Mouse (Mus musculus) myocyte (in vitro differentiated cells): Measurements from ENCODE around the gene Klk6. TPM values are rescaled to one million over a fixed set of nuclear protein-coding genes. Genes with fewer than 3 reads are reported as not detected.

Experiments used
- H3K27me3 ChIP-seq: one replicate; pipeline ENCODE4 v1.6.1; 2011; ENCODE audit not compliant: control insufficient read depth, insufficient read depth, insufficient read length
- H3K36me3 ChIP-seq: one replicate; pipeline ENCODE4 v1.6.1; 2011; ENCODE audit not compliant: control insufficient read depth, insufficient read depth
- H3K4me2 ChIP-seq: one replicate; pipeline ENCODE4 v1.6.1; 2011; ENCODE audit warnings: low read depth, control low read depth
- H3K4me3 ChIP-seq: one replicate; pipeline ENCODE4 v1.5.1; 2011; ENCODE audit warnings: mild to moderate bottlenecking, control low read depth, moderate library complexity
- H3K79me2 ChIP-seq: one replicate; pipeline ENCODE4 v1.6.1; 2011; ENCODE audit not compliant: control insufficient read depth, insufficient read depth
- H3ac ChIP-seq: one replicate; pipeline ENCODE4 v1.6.1; 2011; ENCODE audit not compliant: control insufficient read depth, insufficient read length
- CEBPB ChIP-seq: IDR thresholded peaks from 2 replicates; pipeline ENCODE4 v1.6.1; 2011; ENCODE audit warnings: mild to moderate bottlenecking, moderate library complexity; ENCODE audit not compliant: poor library complexity, insufficient read depth, severe bottlenecking
- E2F4 ChIP-seq: IDR thresholded peaks from one replicate; pipeline ENCODE4 v1.6.1; 2011; ENCODE audit warnings: mild to moderate bottlenecking, control low read depth, moderate library complexity; ENCODE audit not compliant: insufficient read depth
- MAX ChIP-seq: IDR thresholded peaks from one replicate; pipeline ENCODE4 v1.6.1; 2011; ENCODE audit warnings: low read depth, mild to moderate bottlenecking, control low read depth
- MYOD1 ChIP-seq, 3 experiments: IDR thresholded peaks; one replicate each; pipeline ENCODE4 v1.6.1; 2011; ENCODE audit warnings: control low read depth in 2 of 3, low read depth in 2 of 3, mild to moderate bottlenecking in 2 of 3, moderate library complexity in 1 of 3; ENCODE audit not compliant: insufficient read length in 2 of 3, control insufficient read depth in 1 of 3
- MYOG ChIP-seq, 3 experiments: IDR thresholded peaks; one replicate each; pipeline ENCODE4 v1.6.1; 2011; ENCODE audit warnings: control low read depth in 2 of 3, low read depth in 2 of 3, mild to moderate bottlenecking in 2 of 3; ENCODE audit not compliant: insufficient read length in 2 of 3, control insufficient read depth in 1 of 3, insufficient read depth in 1 of 3
- POLR2A ChIP-seq: IDR thresholded peaks from one replicate; pipeline ENCODE4 v1.6.1; 2011; ENCODE audit warnings: low read depth, mild to moderate bottlenecking, control low read depth, moderate library complexity; ENCODE audit not compliant: insufficient read length
- POLR2AphosphoS2 ChIP-seq: IDR thresholded peaks from one replicate; pipeline ENCODE4 v1.6.1; 2011; ENCODE audit warnings: low read depth, control low read depth; ENCODE audit not compliant: insufficient read length
- REST ChIP-seq: IDR thresholded peaks from one replicate; pipeline ENCODE4 v1.6.1; 2011; ENCODE audit warnings: mild to moderate bottlenecking, control low read depth, moderate library complexity; ENCODE audit not compliant: insufficient read depth, insufficient read length
- SRF ChIP-seq: IDR thresholded peaks from one replicate; pipeline ENCODE4 v1.6.1; 2011; ENCODE audit warnings: low read depth; ENCODE audit not compliant: control insufficient read depth, insufficient read length
- TCF12 ChIP-seq: IDR thresholded peaks from one replicate; pipeline ENCODE4 v1.6.1; 2011; ENCODE audit warnings: mild to moderate bottlenecking, control low read depth; ENCODE audit not compliant: poor library complexity, insufficient read depth, severe bottlenecking
- TCF3 ChIP-seq: IDR thresholded peaks from one replicate; pipeline ENCODE4 v1.6.1; 2011; ENCODE audit warnings: low read depth, control low read depth; ENCODE audit not compliant: insufficient read length
- USF1 ChIP-seq: IDR thresholded peaks from one replicate; pipeline ENCODE4 v1.6.1; 2011; ENCODE audit warnings: low read depth, mild to moderate bottlenecking, control low read depth, moderate library complexity
- polyA plus RNA-seq: library from polyadenylated mRNA; unstranded; fragments of >200 nt; fragmentation: generic; extraction: Trizol; gene quantifications from one replicate; pipeline ENCODE4 v1.2.1, GENCODE M21; 2012; ENCODE audit warnings: missing spikeins

Klk6 gene
- polyA plus RNA-seq, 1 experiment = not detected

DNA sequence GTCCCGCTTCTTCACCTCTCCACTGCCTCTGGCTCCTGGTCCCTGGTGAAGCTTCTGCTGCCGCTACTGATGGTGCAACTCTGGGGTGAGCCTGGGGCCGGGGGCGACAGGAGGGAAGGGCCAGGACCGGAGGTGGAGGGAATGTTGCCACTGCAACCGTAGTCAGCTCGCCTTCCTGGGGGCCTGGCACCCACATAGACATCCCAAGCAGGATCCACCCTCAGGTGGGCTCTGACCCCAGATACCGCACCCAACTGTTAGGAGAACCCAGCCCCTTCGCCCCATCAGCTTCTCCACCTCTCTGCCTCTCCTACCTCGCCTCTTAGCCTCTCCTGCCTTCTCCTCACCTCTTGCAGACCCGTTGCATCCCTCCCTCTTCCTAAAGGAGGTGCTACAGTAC lies 42.8 kb upstream of the Klk6 start:
- no peak overlapping the region for H3K4me2 ChIP-seq

GRCm38 (mm10) chr7:43782275-43783265 lies 41.7 kb upstream of the Klk6 start:
- TF ChIP-seq TCF12 = no peak
- no peaks in the 10 kb centered on the region for H3K36me3 ChIP-seq
- H3K79me2 ChIP-seq = no peaks in the 10 kb centered on the region
- H3K27me3 ChIP-seq = no peaks in the 10 kb centered on the region
- peak overlapping the region; percentile 53 for H3K4me2 ChIP-seq
- no peak overlapping the region for H3ac ChIP-seq
- H3K4me3 ChIP-seq = no peak overlapping the region

More for the DNA sequence above, 42.8 kb upstream of the Klk6 start:
- Histone ChIP-seq H3K36me3 (no peaks in the 10 kb centered on the region), H3K27me3 (no peaks in the 10 kb centered on the region), H3K79me2 (no peaks in the 10 kb centered on the region), H3K4me3 (no peak overlapping the region), H3ac (no peak overlapping the region)
- no peak for TF ChIP-seq MYOG (IDR thresholded peaks at IDR 0.05; ENCODE audit: control insufficient read depth in 1 of 3, insufficient read depth in 1 of 3, insufficient read length in 2 of 3, low read depth in 2 of 3)
- TF ChIP-seq POLR2A = no peak
- TF ChIP-seq MAX = no peak
- TF ChIP-seq E2F4 = no peak
- no peak for TF ChIP-seq MYOD1 (IDR thresholded peaks at IDR 0.05; ENCODE audit: control insufficient read depth in 1 of 3, insufficient read length in 2 of 3, low read depth in 2 of 3)
- TF ChIP-seq SRF = no peak
- TF ChIP-seq POLR2AphosphoS2 = no peak
- TF ChIP-seq REST = no peak
- no peak for TF ChIP-seq TCF3
- no peak for TF ChIP-seq USF1
- no peak for TF ChIP-seq CEBPB

- TF ChIP-seq CEBPB (no peak), MYOD1 (IDR thresholded peaks at IDR 0.05; ENCODE audit: control insufficient read depth in 1 of 3, insufficient read length in 2 of 3, low read depth in 2 of 3) (no peak), POLR2AphosphoS2 (no peak), REST (no peak), TCF12 (no peak)
- Histone ChIP-seq H3K4me3 (no peak overlapping the region), H3K27me3 (no peaks in the 10 kb centered on the region), H3K36me3 (no peaks in the 10 kb centered on the region), H3ac (no peak overlapping the region), H3K79me2 (no peaks in the 10 kb centered on the region), H3K4me2 (no peak overlapping the region)
These were observed 39.0 kb upstream of the Klk6 start for GRCm38 (mm10) chr7:43785286-43785685.

GRCm38 (mm10) chr7:43788096-43788495 lies 36.2 kb upstream of the Klk6 start:
- H3K79me2 ChIP-seq = no peaks in the 10 kb centered on the region
- H3ac ChIP-seq = no peak overlapping the region
- peak overlapping the region; percentile 4 for H3K4me2 ChIP-seq
- no peak for TF ChIP-seq SRF
- no peak for TF ChIP-seq POLR2AphosphoS2
- TF ChIP-seq MAX = no peak
- no peak for TF ChIP-seq MYOG (IDR thresholded peaks at IDR 0.05; ENCODE audit: control insufficient read depth in 1 of 3, insufficient read depth in 1 of 3, insufficient read length in 2 of 3, low read depth in 2 of 3)
- TF ChIP-seq CEBPB = no peak
- TF ChIP-seq TCF12 = no peak
- TF ChIP-seq USF1 = no peak
- no peak for TF ChIP-seq POLR2A
- TF ChIP-seq MYOD1 (IDR thresholded peaks at IDR 0.05; ENCODE audit: control insufficient read depth in 1 of 3, insufficient read length in 2 of 3, low read depth in 2 of 3) = no peak
- TF ChIP-seq TCF3 = no peak
- TF ChIP-seq REST = no peak
- no peak for TF ChIP-seq E2F4
- no peaks in the 10 kb centered on the region for H3K27me3 ChIP-seq
- no peaks in the 10 kb centered on the region for H3K36me3 ChIP-seq
- H3K4me3 ChIP-seq = no peak overlapping the region

DNA sequence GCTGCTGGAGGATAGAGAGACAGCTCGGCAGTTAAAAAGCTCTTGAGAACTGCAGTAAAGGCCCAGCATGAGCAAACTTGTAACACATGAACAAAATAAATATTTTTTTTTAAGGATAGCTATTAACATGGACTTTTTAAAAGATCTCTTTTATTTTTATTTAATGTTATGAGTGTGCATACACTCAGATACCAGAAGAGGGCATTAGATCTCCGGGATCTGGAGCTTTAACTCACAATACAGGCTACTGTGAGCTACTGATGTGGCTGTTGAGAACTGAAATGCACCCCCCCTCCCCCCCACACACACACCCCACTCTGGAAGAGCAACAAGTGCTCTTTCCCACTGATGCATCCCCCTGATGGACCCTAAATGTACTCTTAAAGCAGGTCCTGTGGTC lies 35.0 kb upstream of the Klk6 start:
- H3K36me3 ChIP-seq = no peaks in the 10 kb centered on the region
- no peaks in the 10 kb centered on the region for H3K79me2 ChIP-seq
- H3K27me3 ChIP-seq = no peaks in the 10 kb centered on the region
- H3ac ChIP-seq = no peak overlapping the region
- H3K4me2 ChIP-seq = no peak overlapping the region
- no peak for TF ChIP-seq USF1
- TF ChIP-seq CEBPB = no peak
- TF ChIP-seq TCF3 = no peak
- TF ChIP-seq TCF12 = no peak
- no peak for TF ChIP-seq REST
- no peak for TF ChIP-seq E2F4
- TF ChIP-seq SRF = no peak
- TF ChIP-seq MYOD1 (IDR thresholded peaks at IDR 0.05; ENCODE audit: control insufficient read depth in 1 of 3, insufficient read length in 2 of 3, low read depth in 2 of 3) = no peak
- no peak for TF ChIP-seq POLR2AphosphoS2
- TF ChIP-seq POLR2A = no peak
- TF ChIP-seq MYOG (IDR thresholded peaks at IDR 0.05; ENCODE audit: control insufficient read depth in 1 of 3, insufficient read depth in 1 of 3, insufficient read length in 2 of 3, low read depth in 2 of 3) = no peak
- TF ChIP-seq MAX = no peak
- H3K4me3 ChIP-seq = no peak overlapping the region
